13 mouse cellular contexts compared by ENCODE assay signal in genomic region chr6:6136812-6137211, GRCm38 (mm10).
DNase-seq lines count a peak whose midpoint lies in the region; ATAC-seq and TF ChIP-seq lines count a peak whose summit lies in the region.
"Had no signal": no experiment of that assay in that cellular context is flagged by ENCODE, and none has a peak within 500 bp of the region (broad histone marks: within the 10 kb centered on the region; RNA-seq: fewer than 3 reads in every experiment).

No protein-coding gene starts in this region.

- H3K4me3 ChIP-seq in hindbrain, postnatal 0 days (ENCODE audit: low read length), result no peak overlapping the region
- no peak overlapping the region for H3K4me3 ChIP-seq in hindbrain, embryonic 10.5 days
- no peak overlapping the region for H3K4me3 ChIP-seq in testis, adult 2 months (ENCODE audit: control insufficient read depth, low read depth, low read length)
- H3K4me3 ChIP-seq in small intestine, adult 2 months (ENCODE audit: low read depth, low read length), result no peak overlapping the region
- H3K4me3 ChIP-seq: limb, embryonic 15.5 days; midbrain, embryonic 12.5 days; neural tube, embryonic 13.5 days had no signal

- no peaks in the 10 kb centered on the region for H3K36me3 ChIP-seq in hindbrain, postnatal 0 days (ENCODE audit: insufficient read depth, low read length)
- peaks cover 24% of the 10 kb centered on the region for H3K36me3 ChIP-seq in hindbrain, embryonic 10.5 days
- H3K36me3 ChIP-seq in testis, adult 2 months (ENCODE audit: control insufficient read depth, insufficient read depth, low read length), result no peaks in the 10 kb centered on the region
- no peaks in the 10 kb centered on the region for H3K36me3 ChIP-seq in small intestine, adult 2 months (ENCODE audit: control insufficient read depth, insufficient read depth, low read length)
- H3K36me3 ChIP-seq: limb, embryonic 15.5 days; midbrain, embryonic 12.5 days; neural tube, embryonic 13.5 days had no signal

- no peak for ATAC-seq in hindbrain, postnatal 0 days

- no peak overlapping the region for H3K4me2 ChIP-seq in hindbrain, postnatal 0 days (ENCODE audit: low read depth, low read length)
- H3K4me2 ChIP-seq: limb, embryonic 15.5 days; midbrain, embryonic 12.5 days; neural tube, embryonic 13.5 days had no signal

- no peaks in the 10 kb centered on the region for H3K9me3 ChIP-seq in hindbrain, postnatal 0 days (ENCODE audit: low read length)
- peaks cover 7% of the 10 kb centered on the region; the same call in 1 of the 2 replicates for H3K9me3 ChIP-seq in hindbrain, embryonic 10.5 days
- H3K9me3 ChIP-seq: limb, embryonic 15.5 days had no signal

- H3K27me3 ChIP-seq in hindbrain, postnatal 0 days (ENCODE audit: insufficient read depth, low read length), result no peaks in the 10 kb centered on the region
- no peaks in the 10 kb centered on the region for H3K27me3 ChIP-seq in hindbrain, embryonic 10.5 days (ENCODE audit: insufficient read depth, poor library complexity, severe bottlenecking)
- H3K27me3 ChIP-seq in testis, adult 2 months (ENCODE audit: control insufficient read depth, insufficient read depth, low read length), result no peaks in the 10 kb centered on the region
- H3K27me3 ChIP-seq in small intestine, adult 2 months (ENCODE audit: control insufficient read depth, insufficient read depth, low read length), result no peaks in the 10 kb centered on the region
- H3K27me3 ChIP-seq: limb, embryonic 15.5 days; midbrain, embryonic 12.5 days; neural tube, embryonic 13.5 days had no signal

- no peak for DNase-seq in hindbrain, postnatal 0 days (ENCODE audit: low spot score)
- DNase-seq in hindbrain, embryonic 10.5 days (ENCODE audit: low spot score), result no peak
- no peak for DNase-seq in testis, postnatal 14 days (ENCODE audit: low spot score)
- DNase-seq in ZHBTc4 (ENCODE audit: low read depth, low spot score), result peak; percentile 75
- DNase-seq in Muller cell, postnatal 12 days (ENCODE audit: inconsistent ontology term), result no peak
- no peak for DNase-seq in left cerebral cortex, postnatal 36 days (ENCODE audit: low spot score in 2 of 2)
- DNase-seq: kidney, adult 11 months; layer of hippocampus, adult 9-11 months had no signal

- H3K4me1 ChIP-seq in hindbrain, postnatal 0 days (ENCODE audit: insufficient read depth, low read length), result no peaks in the 10 kb centered on the region
- no peaks in the 10 kb centered on the region for H3K4me1 ChIP-seq in hindbrain, embryonic 10.5 days (replicated peaks)
- peaks cover 6% of the 10 kb centered on the region for H3K4me1 ChIP-seq in testis, adult 2 months (ENCODE audit: control insufficient read depth, insufficient read depth, low read length)
- peaks cover 4% of the 10 kb centered on the region; the same call in 1 of the 2 replicates for H3K4me1 ChIP-seq in small intestine, adult 2 months (ENCODE audit: control insufficient read depth, insufficient read depth, insufficient read length, low read length)
- H3K4me1 ChIP-seq: limb, embryonic 15.5 days; midbrain, embryonic 12.5 days; neural tube, embryonic 13.5 days had no signal

- 93% methylated on average over 3 of the region's 3 CpGs for WGBS in hindbrain, postnatal 0 days
- 95% methylated on average over 3 of the region's 3 CpGs for WGBS in hindbrain, embryonic 10.5 days
- WGBS in small intestine, adult 2 months, result 93% methylated on average over 3 of the region's 3 CpGs

- no peak overlapping the region for H3K9ac ChIP-seq in hindbrain, postnatal 0 days (replicated peaks; ENCODE audit: low read length)
- H3K9ac ChIP-seq: limb, embryonic 15.5 days; midbrain, embryonic 12.5 days; neural tube, embryonic 13.5 days had no signal

- intact Hi-C loops in left cerebral cortex, postnatal 36 days (cut with DNase I), result no loop called here

- no peak for TF ChIP-seq POLR2A in testis, adult 2 months (IDR thresholded peaks at IDR 0.05; ENCODE audit: control insufficient read depth, low read depth, low read length)
- no peak for TF ChIP-seq POLR2A in small intestine, adult 2 months (IDR thresholded peaks at IDR 0.05; ENCODE audit: low read depth, low read length)

- TF ChIP-seq CTCF in hindbrain, postnatal 0 days (IDR thresholded peaks at IDR 0.05; ENCODE audit: low read depth), result peak; percentile 50
- peak; percentile 50; the same call in 1 of the 2 replicates for TF ChIP-seq CTCF in testis, adult 2 months (IDR thresholded peaks at IDR 0.05; ENCODE audit: control insufficient read depth, insufficient read depth, insufficient replicate concordance, low read depth, low read length)
- TF ChIP-seq CTCF in small intestine, adult 2 months (IDR thresholded peaks at IDR 0.05; ENCODE audit: extremely low read depth, insufficient read length, insufficient replicate concordance, low read depth, low read length), result peak; percentile 48; the same call in 1 of the 2 replicates

- H3K27ac ChIP-seq in hindbrain, postnatal 0 days, result no peak overlapping the region
- H3K27ac ChIP-seq in hindbrain, embryonic 10.5 days, result no peak overlapping the region
- H3K27ac ChIP-seq in testis, adult 2 months (ENCODE audit: control insufficient read depth, insufficient read depth, low read depth, low read length), result no peak overlapping the region
- no peak overlapping the region for H3K27ac ChIP-seq in small intestine, adult 2 months (ENCODE audit: insufficient read depth, low read depth, low read length)
- H3K27ac ChIP-seq: limb, embryonic 15.5 days; midbrain, embryonic 12.5 days; neural tube, embryonic 13.5 days had no signal
